Mouse (Mus musculus): ENCODE measurements around the gene Fbxl2.

GRCm38 (mm10) chr9:113968967-113969366 lies 77.0 kb downstream of the Fbxl2 start:
- TF ChIP-seq POLR2A (IDR thresholded peaks at IDR 0.05; ENCODE audit: borderline replicate concordance, extremely low read depth, low read depth, low read length) (no peak), CTCF (IDR thresholded peaks at IDR 0.05; ENCODE audit: insufficient read depth, low read length) (no peak)

Data from lung, adult 2 months (tissue).